18 mouse cellular contexts compared by ENCODE assay signal in the genomic region with DNA sequence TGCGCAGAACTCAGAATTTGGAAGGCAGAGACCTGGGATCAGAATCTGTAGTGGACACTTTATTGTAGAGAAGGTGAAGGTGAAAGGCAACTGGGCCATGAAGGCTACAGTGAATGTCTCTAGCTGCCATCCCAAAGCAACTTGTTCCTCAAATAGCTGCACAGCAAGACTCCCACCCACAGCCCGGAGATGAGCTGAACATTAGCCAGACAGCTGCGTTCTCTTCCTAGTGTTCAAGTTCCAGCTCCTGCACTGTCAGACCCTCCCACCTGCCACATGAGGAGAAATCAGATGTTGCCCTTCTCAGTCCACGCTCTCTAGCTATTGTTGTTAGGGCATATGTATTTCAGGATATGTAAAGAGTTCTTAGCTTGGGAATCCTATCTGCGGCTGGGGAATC.
DNase-seq lines count a peak whose midpoint lies in the region; ATAC-seq and TF ChIP-seq lines count a peak whose summit lies in the region.
"Had no signal": no experiment of that assay in that cellular context is flagged by ENCODE, and none has a peak within 500 bp of the region (broad histone marks: within the 10 kb centered on the region; RNA-seq: fewer than 3 reads in every experiment).

No protein-coding gene starts in this region.

- H3K36me3 ChIP-seq in heart, embryonic 10.5 days = no peaks in the 10 kb centered on the region
- H3K36me3 ChIP-seq in kidney, embryonic 14.5 days (ENCODE audit: control insufficient read depth, insufficient read depth, low read length) = no peaks in the 10 kb centered on the region
- H3K36me3 ChIP-seq: embryonic facial prominence, embryonic 10.5 days; embryonic facial prominence, embryonic 12.5 days; forebrain, embryonic 15.5 days had no signal

- no peak overlapping the region for H3K4me3 ChIP-seq in heart, embryonic 10.5 days
- H3K4me3 ChIP-seq in olfactory bulb, adult 2 months (ENCODE audit: insufficient read depth, low read depth, low read length) = no peak overlapping the region
- no peak overlapping the region for H3K4me3 ChIP-seq in kidney, embryonic 14.5 days (ENCODE audit: low read length)
- H3K4me3 ChIP-seq: embryonic facial prominence, embryonic 10.5 days; embryonic facial prominence, embryonic 12.5 days; forebrain, embryonic 13.5 days; forebrain, embryonic 15.5 days had no signal

- no peaks in the 10 kb centered on the region for H3K9me3 ChIP-seq in heart, embryonic 10.5 days
- H3K9me3 ChIP-seq in kidney, embryonic 14.5 days (ENCODE audit: control insufficient read depth, low read length) = no peaks in the 10 kb centered on the region
- H3K9me3 ChIP-seq: embryonic facial prominence, embryonic 10.5 days; embryonic facial prominence, embryonic 12.5 days; forebrain, embryonic 13.5 days; forebrain, embryonic 15.5 days had no signal

- no peak overlapping the region for H3K4me2 ChIP-seq in kidney, embryonic 14.5 days (replicated peaks; ENCODE audit: low read depth, low read length)
- H3K4me2 ChIP-seq: embryonic facial prominence, embryonic 12.5 days; forebrain, embryonic 13.5 days; forebrain, embryonic 15.5 days had no signal

- peaks cover 13% of the 10 kb centered on the region; the same call in 1 of the 2 replicates for H3K4me1 ChIP-seq in heart, embryonic 10.5 days
- H3K4me1 ChIP-seq in olfactory bulb, adult 2 months (ENCODE audit: control insufficient read depth, insufficient read depth, low read length) = peaks cover 13% of the 10 kb centered on the region
- H3K4me1 ChIP-seq in kidney, embryonic 14.5 days (ENCODE audit: control insufficient read depth, insufficient read depth, low read length) = no peaks in the 10 kb centered on the region; the same call in 1 of the 2 replicates

- no peak for ATAC-seq in kidney, embryonic 14.5 days (ENCODE audit: low FRiP score, low TSS enrichment)
- ATAC-seq: forebrain, embryonic 13.5 days; forebrain, embryonic 15.5 days; forebrain, postnatal 0 days had no signal

- no peak for TF ChIP-seq POLR2A in olfactory bulb, adult 2 months (IDR thresholded peaks at IDR 0.05; ENCODE audit: insufficient read depth, low read depth, low read length)

- no peak overlapping the region for H3K9ac ChIP-seq in kidney, embryonic 14.5 days (ENCODE audit: low read depth, low read length)
- H3K9ac ChIP-seq: embryonic facial prominence, embryonic 12.5 days; forebrain, embryonic 13.5 days; forebrain, embryonic 15.5 days; forebrain, postnatal 0 days had no signal

- no peaks in the 10 kb centered on the region for H3K27me3 ChIP-seq in heart, embryonic 10.5 days (ENCODE audit: insufficient read depth, poor library complexity, severe bottlenecking)
- H3K27me3 ChIP-seq in kidney, embryonic 14.5 days (ENCODE audit: control insufficient read depth, insufficient read depth, low read length) = no peaks in the 10 kb centered on the region
- H3K27me3 ChIP-seq: embryonic facial prominence, embryonic 12.5 days; forebrain, embryonic 13.5 days; forebrain, embryonic 15.5 days had no signal

- no peak overlapping the region for H3K27ac ChIP-seq in heart, embryonic 10.5 days
- peak overlapping the region; percentile 80; the same call in 1 of the 2 replicates for H3K27ac ChIP-seq in olfactory bulb, adult 2 months (ENCODE audit: insufficient read depth, low read depth, low read length)
- H3K27ac ChIP-seq in kidney, embryonic 14.5 days (ENCODE audit: low read depth, low read length) = no peak overlapping the region
- H3K27ac ChIP-seq: embryonic facial prominence, embryonic 10.5 days; embryonic facial prominence, embryonic 12.5 days; forebrain, embryonic 13.5 days; forebrain, embryonic 15.5 days had no signal

- WGBS in heart, embryonic 10.5 days = 75% methylated on average over 5 of the region's 5 CpGs
- WGBS in olfactory bulb, adult 2 months = 34% methylated on average over 5 of the region's 5 CpGs
- 81% methylated on average over 5 of the region's 5 CpGs for WGBS in kidney, embryonic 14.5 days

- no peak for TF ChIP-seq CTCF in olfactory bulb, adult 2 months (IDR thresholded peaks at IDR 0.05; ENCODE audit: insufficient read depth, low read depth, low read length)

- peak; percentile 72 for DNase-seq in heart, adult 11 months
- DNase-seq in heart, embryonic 10.5 days (ENCODE audit: low spot score) = no peak
- peak; percentile 72 for DNase-seq in brain, adult 2 months (ENCODE audit: low read depth, low spot score)
- DNase-seq: adrenal gland, adult 2 months; adrenal gland, postnatal 10 days; adrenal gland, postnatal 25 days; cerebellum, adult 11-12 months; cerebellum, adult 2 months; cerebellum, adult 9-10 months; cerebellum, postnatal 10 days; cerebellum, postnatal 25 days; forebrain, postnatal 0 days had no signal
